25 mouse cellular contexts compared by ENCODE assay signal in the genomic region with DNA sequence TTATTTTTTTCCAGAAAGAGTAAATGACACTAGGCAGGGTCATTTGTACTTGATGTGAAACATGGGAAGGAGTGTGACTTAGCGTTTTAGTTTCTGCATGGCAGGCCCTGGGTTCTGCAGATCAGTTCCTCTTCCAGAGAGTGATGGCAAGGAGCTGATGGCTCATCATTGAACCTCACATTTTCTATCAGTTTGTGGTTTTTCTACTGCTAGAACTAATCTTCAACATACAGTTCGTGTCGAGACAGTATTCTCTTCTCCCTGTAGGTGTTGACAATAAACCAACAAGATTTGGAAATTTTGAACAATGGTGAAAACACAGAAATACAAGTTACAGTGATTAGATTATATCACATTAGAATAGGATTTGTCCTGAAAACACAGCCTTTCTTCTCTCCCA.
"Had no signal": no experiment of that assay in that cellular context is flagged by ENCODE, and none has a peak within 500 bp of the region (broad histone marks: within the 10 kb centered on the region; RNA-seq: fewer than 3 reads in every experiment).

No protein-coding gene starts in this region.

- DNase-seq: cerebellum, adult 9-10 months; cerebellum, adult 9-11 months; cerebellum, postnatal 10 days; cerebellum, postnatal 14 days; cerebellum, postnatal 25 days; cerebellum, postnatal 36 days; embryo, embryonic 11 days; forebrain, postnatal 0 days; gastrocnemius, adult 2 months; gastrocnemius, postnatal 10 days; gastrocnemius, postnatal 14 days; gastrocnemius, postnatal 25 days; gastrocnemius, postnatal 36 days; heart, adult 11 months; heart, adult 18-20 months; heart, adult 2 months had no signal

- H3K9ac ChIP-seq: embryonic facial prominence, embryonic 12.5 days; embryonic facial prominence, embryonic 13.5 days; embryonic facial prominence, embryonic 15.5 days; forebrain, embryonic 12.5 days; forebrain, embryonic 13.5 days; forebrain, embryonic 15.5 days; forebrain, postnatal 0 days had no signal

- H3K9me3 ChIP-seq: embryonic facial prominence, embryonic 10.5 days; embryonic facial prominence, embryonic 12.5 days; embryonic facial prominence, embryonic 13.5 days; embryonic facial prominence, embryonic 15.5 days; forebrain, embryonic 10.5 days; forebrain, embryonic 12.5 days; forebrain, embryonic 13.5 days; forebrain, embryonic 15.5 days had no signal

- H3K4me1 ChIP-seq: embryonic facial prominence, embryonic 10.5 days; embryonic facial prominence, embryonic 12.5 days; embryonic facial prominence, embryonic 13.5 days; embryonic facial prominence, embryonic 15.5 days; forebrain, embryonic 10.5 days; forebrain, embryonic 12.5 days; forebrain, embryonic 13.5 days; forebrain, embryonic 15.5 days had no signal

- H3K36me3 ChIP-seq: embryonic facial prominence, embryonic 10.5 days; embryonic facial prominence, embryonic 12.5 days; embryonic facial prominence, embryonic 13.5 days; embryonic facial prominence, embryonic 15.5 days; forebrain, embryonic 10.5 days; forebrain, embryonic 12.5 days; forebrain, embryonic 15.5 days had no signal

- H3K27me3 ChIP-seq: embryonic facial prominence, embryonic 12.5 days; embryonic facial prominence, embryonic 13.5 days; embryonic facial prominence, embryonic 15.5 days; forebrain, embryonic 12.5 days; forebrain, embryonic 13.5 days; forebrain, embryonic 15.5 days had no signal

- H3K4me3 ChIP-seq: embryonic facial prominence, embryonic 10.5 days; embryonic facial prominence, embryonic 12.5 days; embryonic facial prominence, embryonic 13.5 days; embryonic facial prominence, embryonic 15.5 days; erythroblast, embryonic 14.5 days; forebrain, embryonic 10.5 days; forebrain, embryonic 12.5 days; forebrain, embryonic 13.5 days; forebrain, embryonic 15.5 days; heart, adult 2 months had no signal

- H3K27ac ChIP-seq: embryonic facial prominence, embryonic 10.5 days; embryonic facial prominence, embryonic 12.5 days; embryonic facial prominence, embryonic 13.5 days; embryonic facial prominence, embryonic 15.5 days; forebrain, embryonic 10.5 days; forebrain, embryonic 12.5 days; forebrain, embryonic 13.5 days; forebrain, embryonic 15.5 days; gastrocnemius, adult 2 months; heart, adult 2 months had no signal

- H3K4me2 ChIP-seq: embryonic facial prominence, embryonic 12.5 days; embryonic facial prominence, embryonic 13.5 days; embryonic facial prominence, embryonic 15.5 days; forebrain, embryonic 12.5 days; forebrain, embryonic 13.5 days; forebrain, embryonic 15.5 days had no signal
